Mouse (Mus musculus) heart, adult 18-20 months (tissue): ENCODE data around the gene Htr1f. TPM values are rescaled to one million over a fixed set of nuclear protein-coding genes. Genes with fewer than 3 reads are reported as not detected.

ENCODE experiments used
- microRNA-seq, 2 experiments: library from miRNA; unstranded; fragments of <30 nt; microRNA quantifications; one replicate each; pipeline ENCODE4 v1.2.0; 2022
- total RNA-seq, 2 experiments: library from RNA; stranded (reverse); gene quantifications; 2 replicates each; pipeline ENCODE4 v1.2.3; 2021

Gene Htr1f
- total RNA-seq, 2 experiments from 2014 or later: not detected

Small RNA genes lying within 50 kb of the gene (microRNA-seq; reads per million reads assigned to microRNA genes)
- gene Gm23374: 0 reads per million in 2 experiments
